Mouse (Mus musculus) adrenal gland, postnatal 10 days (tissue): ENCODE data around the gene Pcnx2. TPM values are rescaled to one million over a fixed set of nuclear protein-coding genes. Genes with fewer than 3 reads are reported as not detected.

Source experiments
- DNase-seq: peaks from one replicate; pipeline ENCODE4 v3.0.0; 2021; ENCODE audit warnings: mixed read lengths
- total RNA-seq, 2 experiments: library from RNA; stranded (reverse); gene quantifications; 2 replicates each; pipeline ENCODE4 v1.2.3; 2021

The Pcnx2 gene
- total RNA-seq, 2 experiments from 2014 or later: 0.45 to 0.97 TPM

DNA sequence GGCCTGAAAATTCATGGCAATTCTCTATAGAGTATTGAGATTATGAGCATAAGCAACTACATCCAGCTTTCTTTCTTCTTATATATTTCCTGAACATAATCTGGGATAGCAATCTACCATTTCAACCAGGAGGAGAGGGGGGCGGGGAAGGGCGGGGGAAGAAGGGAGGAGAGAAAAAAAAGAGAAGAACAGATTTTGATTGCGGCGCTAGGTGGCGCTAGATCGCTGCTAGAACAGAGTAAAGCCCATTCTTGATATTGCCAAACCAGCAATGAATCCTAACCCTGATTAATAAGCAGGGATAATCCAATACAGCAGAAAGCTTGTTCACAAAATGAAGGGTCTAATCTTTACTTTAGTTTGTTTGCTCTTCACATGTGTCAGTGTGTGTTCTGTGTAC, 782 bp upstream of the Pcnx2 start:
- peak; percentile 73 for DNase-seq

GRCm38 (mm10) chr8:125897388-125897787, 729 bp downstream of the Pcnx2 start:
- DNase-seq: no peak

DNA sequence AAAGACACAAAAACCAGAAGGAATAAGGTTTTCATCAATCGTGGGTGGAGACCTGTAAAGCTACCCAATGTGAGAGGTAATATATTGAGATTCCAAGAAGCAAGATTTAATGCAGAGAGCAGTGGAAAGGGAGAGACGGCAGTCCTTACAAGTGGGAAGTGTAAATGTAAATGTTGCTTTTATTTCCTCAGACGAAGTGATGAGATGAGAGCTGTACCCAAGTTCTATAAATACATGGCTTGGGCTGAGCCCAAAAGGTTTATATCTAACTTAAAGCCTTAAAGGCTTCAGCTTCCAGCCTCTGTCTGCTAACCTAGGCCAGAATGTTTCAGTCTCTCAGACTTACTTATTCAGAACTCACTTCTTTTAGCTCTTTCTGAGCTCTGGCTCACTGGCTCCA, 8.2 kb downstream of the Pcnx2 start:
- no peak for DNase-seq

GRCm38 (mm10) chr8:125887549-125887948, 10.6 kb downstream of the Pcnx2 start:
- no peak for DNase-seq

- no peak for DNase-seq
Measured at GRCm38 (mm10) chr8:125880447-125880846, 17.7 kb downstream of the Pcnx2 start.

- DNase-seq: no peak
Measured at GRCm38 (mm10) chr8:125873250-125873534, 24.9 kb downstream of the Pcnx2 start.

DNA sequence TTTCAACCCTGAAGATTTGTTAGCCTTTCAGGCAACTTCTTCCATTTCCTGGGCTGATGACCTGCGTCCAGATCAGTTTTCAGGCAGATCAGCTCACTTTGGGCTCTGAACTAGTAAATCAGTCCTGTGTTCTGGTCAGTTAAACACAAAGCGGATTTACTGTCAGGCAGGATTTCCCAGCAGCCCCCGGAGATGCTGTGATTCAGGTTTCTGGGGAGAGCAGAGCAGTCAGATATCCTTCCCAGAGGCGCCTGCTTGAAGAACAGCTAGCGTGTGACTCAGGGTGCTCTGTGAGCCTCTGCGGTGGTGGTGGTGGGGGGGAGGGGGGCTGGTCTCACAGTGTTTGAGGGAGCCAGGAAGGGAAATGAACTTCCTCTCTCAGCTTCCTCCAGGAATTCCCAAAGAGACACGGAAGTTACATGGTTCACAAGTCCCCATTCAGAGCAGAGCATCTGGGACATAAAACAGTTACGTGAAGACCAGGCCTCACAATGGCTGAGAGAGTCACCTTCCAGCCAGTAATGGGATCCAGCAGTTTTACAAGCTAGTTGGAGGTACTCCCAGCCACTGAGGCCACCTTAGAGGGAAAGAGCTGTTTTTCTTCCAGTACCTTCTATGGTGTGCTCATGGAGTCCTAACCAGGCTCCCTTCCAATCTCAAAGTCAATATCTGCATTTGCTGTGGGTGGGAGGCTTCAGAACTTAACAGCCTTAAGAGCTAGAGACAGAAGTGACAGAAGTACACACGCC, 25.4 kb downstream of the Pcnx2 start:
- DNase-seq: no peak

- DNase-seq: peak; percentile 84
Measured at GRCm38 (mm10) chr8:125870821-125871321, 27.2 kb downstream of the Pcnx2 start.

DNA sequence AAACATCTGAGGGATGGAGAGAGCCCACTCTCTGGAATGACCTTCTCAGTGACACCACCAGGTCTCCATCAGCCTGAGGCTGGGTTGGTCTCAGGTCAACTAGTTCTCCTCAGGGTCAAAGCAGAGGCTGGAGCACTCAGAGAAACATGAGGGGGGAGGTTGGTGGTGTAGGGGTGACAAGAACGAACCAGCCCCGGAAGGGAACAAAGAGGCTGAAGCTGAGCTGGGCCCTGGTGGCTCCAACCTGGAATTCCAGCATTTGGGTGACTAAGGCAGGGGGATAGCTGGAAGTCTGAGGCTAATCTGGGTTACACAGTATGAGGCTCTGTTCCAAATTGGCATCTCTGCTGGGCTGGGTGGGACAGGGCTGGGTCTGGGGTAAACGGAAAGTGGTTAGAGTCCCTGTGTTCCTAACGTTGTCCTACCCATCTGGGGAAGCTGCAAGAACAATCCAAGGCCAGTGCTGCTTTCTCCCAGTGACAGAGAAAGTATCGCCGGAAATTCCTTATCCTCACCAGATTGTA, 27.9 kb downstream of the Pcnx2 start:
- no peak for DNase-seq

GRCm38 (mm10) chr8:125869739-125870138, 28.4 kb downstream of the Pcnx2 start:
- no peak for DNase-seq

DNA sequence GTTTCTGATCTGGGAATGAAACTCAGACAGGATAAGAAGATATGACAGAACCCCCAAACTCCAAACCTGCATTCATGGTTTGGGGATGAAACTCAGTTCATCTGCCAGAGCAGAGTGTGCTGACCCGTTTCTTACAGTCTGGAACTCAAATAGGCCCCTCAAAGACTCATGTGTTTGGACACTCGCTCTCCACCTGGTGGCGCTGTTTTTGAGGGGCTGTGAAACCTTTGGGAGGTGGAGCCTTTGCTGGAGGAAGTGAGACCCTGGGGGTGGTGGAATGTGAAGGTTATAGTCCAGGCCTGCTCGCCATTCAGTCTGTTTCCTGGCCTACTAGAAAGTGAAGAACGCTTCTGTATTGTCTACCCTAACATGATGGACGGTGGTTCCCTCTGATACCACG, 29.6 kb downstream of the Pcnx2 start:
- DNase-seq: peak; percentile 17

DNA sequence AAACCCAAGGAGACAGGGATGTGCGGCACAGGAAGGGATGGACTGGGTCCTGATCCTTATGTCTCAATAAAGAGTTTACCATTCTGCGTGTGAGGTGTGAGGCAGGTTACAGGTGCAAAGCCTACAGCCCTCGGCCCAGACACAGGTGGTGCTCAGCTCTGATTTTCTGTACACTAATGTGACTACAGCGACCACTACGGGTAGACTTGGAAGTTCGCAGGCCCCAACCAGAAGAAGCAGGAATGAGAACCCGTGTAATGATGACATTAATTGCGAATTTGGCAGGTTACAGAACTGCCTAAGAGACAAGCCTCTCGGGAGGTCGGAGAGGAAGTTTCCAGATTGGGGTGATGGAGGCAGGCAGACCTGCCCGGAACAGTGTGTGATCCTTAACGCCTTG, 32.0 kb downstream of the Pcnx2 start:
- no peak for DNase-seq

DNA sequence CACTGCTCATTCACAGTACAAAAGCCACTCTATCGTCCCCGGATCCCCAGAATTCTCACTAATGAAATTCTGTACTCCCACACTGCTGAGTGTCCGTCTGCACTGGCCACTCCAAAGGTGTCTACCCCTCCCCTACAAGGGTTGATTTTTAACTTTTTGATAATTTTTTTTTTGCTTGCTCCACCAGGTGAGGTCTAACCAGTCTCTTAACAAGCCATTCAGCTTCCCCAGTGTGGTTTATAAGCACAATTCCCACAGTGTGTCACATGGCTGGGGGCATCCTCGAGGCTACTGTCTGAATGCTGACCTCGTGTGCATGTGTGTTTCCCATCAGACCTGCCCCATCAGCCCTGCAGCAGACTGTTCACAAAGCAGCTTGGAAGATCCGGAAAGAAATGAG, 40.9 kb downstream of the Pcnx2 start:
- no peak for DNase-seq

DNA sequence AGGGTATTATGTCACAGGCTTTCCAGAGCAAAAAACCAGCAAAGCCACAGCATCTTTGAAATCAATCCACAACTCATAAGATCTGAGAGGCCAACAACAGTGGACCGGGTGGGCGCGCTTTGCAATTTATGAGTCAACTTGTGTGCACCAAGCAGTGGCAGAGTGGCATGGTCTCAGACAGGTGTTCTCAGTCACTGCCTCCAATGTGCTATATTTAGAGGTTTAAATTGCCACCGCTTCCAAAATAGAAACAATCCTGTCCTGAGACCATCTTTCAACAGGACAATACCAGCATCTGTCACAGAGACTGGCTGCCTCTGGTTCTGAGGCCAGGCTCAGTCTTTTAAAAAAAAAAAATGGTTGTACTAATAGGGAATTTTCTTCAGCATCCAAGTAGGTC, 42.0 kb downstream of the Pcnx2 start:
- no peak for DNase-seq

- DNase-seq: no peak
Measured at GRCm38 (mm10) chr8:125854379-125854778, 43.7 kb downstream of the Pcnx2 start.

- DNase-seq: no peak
Measured at GRCm38 (mm10) chr8:125853300-125853699, 44.8 kb downstream of the Pcnx2 start.

GRCm38 (mm10) chr8:125849181-125849580, 48.9 kb downstream of the Pcnx2 start:
- DNase-seq: no peak

DNA sequence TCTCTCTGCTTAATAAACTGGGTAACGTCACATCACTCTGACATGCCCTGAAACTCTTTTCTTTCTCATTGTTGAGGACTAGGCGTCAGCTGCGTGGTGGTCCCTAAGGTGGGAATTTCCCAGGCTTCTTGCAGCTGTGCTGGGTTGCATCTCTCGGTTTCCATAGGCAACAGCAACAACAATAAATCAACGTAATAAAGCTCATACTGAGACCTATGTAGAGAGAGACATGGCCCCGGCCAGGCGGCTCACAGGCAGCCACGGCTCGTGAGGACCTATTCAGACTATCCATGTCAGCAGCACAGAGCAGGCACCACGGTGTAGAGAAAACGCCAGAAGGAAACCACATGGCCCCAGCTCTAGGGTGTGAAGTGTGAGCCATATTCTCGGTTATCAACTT, 50.3 kb downstream of the Pcnx2 start:
- DNase-seq: no peak

DNA sequence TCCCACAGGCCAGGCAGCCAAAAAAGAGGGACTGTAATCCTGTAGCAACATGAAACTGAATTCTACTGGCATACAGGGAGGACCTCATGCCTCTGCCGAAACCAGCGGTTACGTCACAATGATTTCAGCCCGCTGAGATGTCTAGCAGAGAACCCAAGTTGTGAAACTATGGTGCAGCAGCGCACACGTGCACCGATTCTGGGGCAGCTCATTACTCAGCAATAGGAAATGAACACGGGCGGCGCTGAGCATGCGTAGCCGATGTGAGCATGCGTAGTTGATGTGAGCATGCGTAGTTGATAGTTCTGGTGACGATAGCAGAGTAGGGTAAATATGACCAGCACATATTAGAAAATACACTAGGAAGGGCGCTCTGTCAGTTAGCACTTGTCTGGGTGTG, 52.8 kb downstream of the Pcnx2 start:
- no peak for DNase-seq

- no peak for DNase-seq
Measured at GRCm38 (mm10) chr8:125843122-125843836, 54.8 kb downstream of the Pcnx2 start.

GRCm38 (mm10) chr8:125842158-125842557, 56.0 kb downstream of the Pcnx2 start:
- no peak for DNase-seq

DNA sequence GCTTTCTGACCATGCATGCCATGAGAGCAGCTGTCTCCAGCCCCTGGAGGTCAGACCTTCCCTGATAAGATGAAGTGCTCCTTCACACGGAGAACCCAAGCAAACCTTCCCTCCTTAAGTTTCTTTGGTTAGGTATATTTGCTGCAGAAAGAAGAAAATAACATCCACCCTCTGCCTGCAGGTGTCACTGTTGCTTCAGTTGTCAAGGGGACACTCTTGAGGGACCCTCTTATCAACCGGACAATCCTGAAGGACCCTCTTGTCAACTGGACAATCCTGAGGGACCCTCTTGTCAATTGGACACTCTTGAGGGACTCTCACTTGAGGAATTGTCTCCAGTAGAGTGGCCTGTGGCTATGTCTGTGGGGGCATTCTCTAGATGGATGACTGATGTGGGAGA, 73.4 kb downstream of the Pcnx2 start:
- no peak for DNase-seq

DNA sequence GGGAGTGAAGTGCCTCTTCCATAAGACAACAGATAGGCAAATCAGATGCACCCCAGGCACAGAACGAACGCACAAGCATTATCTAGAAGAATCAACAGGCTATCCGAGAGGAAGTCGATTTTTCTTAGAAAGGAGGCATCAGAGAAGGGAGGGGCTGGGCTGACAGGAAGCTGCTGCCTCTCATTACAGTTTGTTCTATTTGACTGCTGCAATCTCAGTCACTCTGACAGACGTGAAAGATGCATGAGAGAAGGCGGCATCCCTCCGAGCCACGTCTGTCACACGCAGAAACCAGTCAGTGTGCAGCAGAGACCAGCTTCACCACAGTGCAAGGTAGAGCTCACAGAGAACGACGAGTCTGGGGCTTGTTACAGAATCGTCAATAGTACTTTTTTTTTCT, 74.4 kb downstream of the Pcnx2 start:
- DNase-seq: no peak

DNA sequence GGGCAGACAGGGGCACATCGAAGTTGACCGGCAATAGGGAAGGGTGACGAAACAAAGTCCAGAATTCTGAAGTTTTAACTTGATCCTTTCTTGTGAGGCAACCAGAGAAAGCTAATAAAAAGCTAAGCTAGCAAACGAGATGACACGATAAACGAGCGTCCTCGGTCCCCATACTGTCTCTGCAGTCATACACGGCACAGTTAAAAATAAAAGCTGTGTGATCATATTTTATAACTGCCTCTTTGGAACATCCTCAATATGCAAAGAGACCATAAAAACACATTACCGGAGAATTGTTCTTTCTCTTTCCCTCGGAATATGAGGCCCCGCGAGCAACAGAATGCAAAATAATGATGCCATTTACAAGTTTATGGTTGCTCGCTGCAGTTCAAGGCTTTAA, 76.1 kb downstream of the Pcnx2 start:
- DNase-seq: no peak
